Mouse (Mus musculus) gastrocnemius, postnatal 25 days (tissue): ENCODE measurements around the gene Rnf208. TPM values are rescaled to one million over a fixed set of nuclear protein-coding genes. Genes with fewer than 3 reads are reported as not detected.
"Not testable (repeated sequence)": the region's sequence is repeated elsewhere in the genome, so short reads cannot be mapped to it uniquely, and the experiment has no call there.

Experiments
- DNase-seq: peaks from one replicate; pipeline ENCODE4 v3.0.0; 2022
- total RNA-seq, 2 experiments: library from RNA; stranded (reverse); gene quantifications; 1 replicate in 1 of 2; 2 replicates in 1 of 2; pipeline ENCODE4 v1.2.3; 2021

Gene Rnf208
- total RNA-seq, 2 experiments from 2014 or later: 0.56 to 0.75 TPM

DNA sequence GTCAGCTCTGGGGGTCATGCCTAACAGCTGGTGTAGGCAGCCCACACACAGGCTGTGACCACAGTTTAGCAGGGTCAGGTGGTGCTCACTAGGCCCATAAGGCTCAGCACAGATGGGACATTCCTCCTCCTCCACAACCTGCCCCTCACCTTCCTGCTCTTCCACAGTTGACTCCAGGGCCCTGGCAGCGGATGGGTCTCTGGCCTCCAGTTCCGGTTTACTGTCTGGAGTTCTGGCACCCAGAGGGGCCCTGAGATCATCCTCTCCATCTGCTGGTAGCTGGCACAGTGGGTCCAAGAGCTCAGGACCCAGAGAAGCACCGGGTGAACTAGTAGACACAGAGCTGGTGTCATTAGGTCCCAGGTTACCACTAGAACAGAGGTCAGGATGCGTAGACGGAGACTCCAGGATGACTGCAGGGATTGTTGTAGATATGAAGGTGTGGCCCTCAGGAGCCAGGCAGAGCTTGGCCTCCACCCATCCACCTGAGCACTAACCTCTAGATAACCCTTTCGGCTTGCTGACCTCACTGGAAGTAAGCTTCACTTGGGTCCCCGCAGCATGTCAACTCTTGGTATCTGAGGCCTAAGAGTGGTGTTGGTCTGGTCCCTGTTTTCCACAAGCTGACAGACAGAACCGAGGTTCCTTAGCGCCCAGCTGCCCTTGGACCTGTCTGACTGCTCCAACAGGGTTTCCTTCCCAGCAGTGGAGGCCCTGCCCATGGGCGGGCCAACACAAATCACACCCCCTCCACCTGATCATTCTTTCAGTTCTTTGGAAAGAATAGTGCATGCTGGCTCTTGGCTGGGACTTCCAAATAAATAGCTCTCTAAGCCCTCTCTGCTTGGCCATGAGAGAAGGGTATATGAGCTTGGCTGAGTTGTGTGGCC is 4.4 kb downstream of the Rnf208 start, which contains the start of gene AL732309.1:
Gene AL732309.1 (minus strand): TSS at position 681 of the 890 bp plus-strand sequence.
- no peak for DNase-seq

GRCm38 (mm10) chr2:25252331-25252730 is 10.3 kb downstream of the Rnf208 start:
- DNase-seq: no peak

DNA sequence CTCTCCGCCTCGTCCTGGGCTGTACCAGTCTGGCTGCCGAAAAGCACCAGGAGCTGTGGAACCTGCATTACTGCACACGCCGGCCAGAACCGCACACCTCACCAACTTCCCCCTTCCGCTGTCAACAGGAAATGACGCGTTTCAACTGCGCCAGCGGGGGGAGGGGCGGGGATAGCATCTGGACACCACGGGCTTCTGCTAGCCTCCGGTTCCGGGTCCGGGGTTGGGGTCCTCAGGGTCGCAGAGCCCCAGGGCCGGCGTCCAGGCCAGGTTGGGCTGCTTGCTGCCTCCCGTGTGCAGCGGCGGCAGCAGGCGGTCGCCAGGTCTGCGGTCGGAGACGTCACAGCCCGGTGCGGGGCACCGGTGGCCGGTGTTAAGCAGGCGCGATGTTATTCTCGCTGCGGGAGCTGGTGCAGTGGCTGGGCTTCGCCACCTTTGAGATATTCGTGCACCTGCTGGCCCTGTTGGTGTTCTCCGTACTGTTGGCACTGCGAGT is 13.3 kb downstream of the Rnf208 start, which contains the start of gene Tmem203:
Gene Tmem203 (plus strand): TSS at position 156 of the 496 bp plus-strand sequence.
- peak; percentile 78 for DNase-seq

DNA sequence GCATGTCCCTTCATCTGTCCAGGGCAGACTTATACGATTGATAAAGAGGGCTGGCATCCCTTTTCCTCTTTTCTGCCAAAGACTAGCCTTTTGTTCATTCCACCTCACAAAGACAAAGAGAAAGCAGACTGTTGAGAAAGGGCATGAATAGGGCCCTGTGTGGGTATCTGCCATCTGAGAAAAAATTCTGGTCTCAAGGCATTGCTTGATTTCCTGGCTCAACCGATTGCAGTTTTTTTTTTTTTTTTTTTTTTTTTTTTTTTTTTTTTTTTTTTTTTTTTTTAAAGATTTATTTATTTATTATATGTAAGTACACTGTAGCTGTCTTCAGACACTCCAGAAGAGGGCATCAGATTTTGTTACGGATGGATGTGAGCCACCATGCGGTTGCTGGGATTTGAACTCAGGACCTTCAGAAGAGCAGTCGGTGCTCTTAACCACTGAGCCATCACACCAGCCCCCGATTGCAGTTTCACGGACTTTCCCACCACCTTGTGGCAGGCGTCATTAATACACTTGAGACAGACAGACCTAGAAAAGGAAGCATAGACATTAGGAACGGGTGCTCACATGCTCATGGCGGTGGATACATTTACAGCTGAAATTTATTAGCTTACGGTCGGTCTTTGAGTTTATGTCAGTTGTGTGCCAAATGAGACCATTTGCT is 14.5 kb downstream of the Rnf208 start:
- DNase-seq: not testable (repeated sequence)

DNA sequence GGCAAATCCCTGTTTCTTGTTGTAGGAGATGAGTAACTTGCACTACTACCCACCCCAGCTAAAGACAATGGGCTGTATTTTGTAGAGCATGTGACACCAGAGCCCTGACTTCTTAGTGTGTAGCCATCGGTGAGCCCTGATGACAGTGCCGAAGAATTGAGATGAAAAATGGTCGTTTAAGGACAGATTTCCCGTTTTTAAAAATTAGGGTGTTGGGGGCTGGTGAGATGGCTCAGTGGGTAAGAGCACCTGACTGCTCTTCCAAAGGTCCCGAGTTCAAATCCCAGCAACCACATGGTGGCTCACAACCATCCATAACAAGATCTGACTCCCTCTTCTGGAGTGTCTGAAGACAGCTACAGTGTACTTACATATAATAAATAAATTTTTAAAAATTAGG is 15.2 kb downstream of the Rnf208 start:
- not testable (repeated sequence) for DNase-seq

GRCm38 (mm10) chr2:25258887-25259286 is 16.8 kb downstream of the Rnf208 start:
- DNase-seq: no peak

DNA sequence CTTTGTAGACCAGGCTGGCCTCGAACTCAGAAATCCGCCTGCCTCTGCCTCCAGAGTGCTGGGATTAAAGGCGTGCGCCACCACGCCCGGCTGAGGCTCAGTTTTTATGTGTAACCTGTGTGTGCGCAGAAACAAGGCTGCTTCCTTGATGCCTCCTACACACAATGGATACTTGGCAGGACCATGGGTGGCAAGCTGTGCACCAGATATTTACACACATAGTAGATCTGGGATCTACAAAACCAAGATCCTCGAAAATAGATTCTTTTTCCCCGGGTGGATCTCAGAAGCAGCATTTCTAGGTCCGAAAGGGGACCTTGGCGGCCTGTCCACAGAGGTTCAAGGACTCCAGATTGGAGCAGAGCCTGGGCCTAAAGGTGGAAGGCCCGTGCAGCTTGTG is 19.8 kb downstream of the Rnf208 start:
- no peak for DNase-seq

DNA sequence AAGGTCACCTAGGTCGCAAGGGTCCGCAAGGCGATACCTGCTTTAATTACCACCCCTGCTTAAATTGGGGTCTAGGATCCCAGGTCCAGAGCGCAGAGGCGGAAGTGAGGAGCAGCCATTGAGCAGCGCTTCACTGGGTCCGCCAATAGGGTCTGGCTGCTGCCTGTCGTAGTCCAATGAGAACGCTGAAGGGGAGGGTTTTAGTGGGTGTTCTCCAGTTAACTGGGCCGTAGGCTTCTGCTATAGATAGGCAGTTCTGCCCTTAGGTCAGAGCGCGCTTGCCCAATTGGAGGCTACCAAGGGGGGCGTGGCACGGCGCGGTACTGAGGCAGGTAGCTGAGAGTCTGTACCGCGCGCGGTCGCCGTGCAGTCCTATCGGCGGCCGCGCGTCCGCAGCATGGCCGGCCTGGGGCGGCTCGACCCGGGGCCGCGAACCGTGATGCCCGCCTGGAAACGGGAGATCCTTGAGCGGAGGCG is 20.3 kb downstream of the Rnf208 start, which contains the start of gene Tprn:
Gene Tprn (plus strand): TSS at position 328 of the 477 bp plus-strand sequence.
- DNase-seq: peak; percentile 95

DNA sequence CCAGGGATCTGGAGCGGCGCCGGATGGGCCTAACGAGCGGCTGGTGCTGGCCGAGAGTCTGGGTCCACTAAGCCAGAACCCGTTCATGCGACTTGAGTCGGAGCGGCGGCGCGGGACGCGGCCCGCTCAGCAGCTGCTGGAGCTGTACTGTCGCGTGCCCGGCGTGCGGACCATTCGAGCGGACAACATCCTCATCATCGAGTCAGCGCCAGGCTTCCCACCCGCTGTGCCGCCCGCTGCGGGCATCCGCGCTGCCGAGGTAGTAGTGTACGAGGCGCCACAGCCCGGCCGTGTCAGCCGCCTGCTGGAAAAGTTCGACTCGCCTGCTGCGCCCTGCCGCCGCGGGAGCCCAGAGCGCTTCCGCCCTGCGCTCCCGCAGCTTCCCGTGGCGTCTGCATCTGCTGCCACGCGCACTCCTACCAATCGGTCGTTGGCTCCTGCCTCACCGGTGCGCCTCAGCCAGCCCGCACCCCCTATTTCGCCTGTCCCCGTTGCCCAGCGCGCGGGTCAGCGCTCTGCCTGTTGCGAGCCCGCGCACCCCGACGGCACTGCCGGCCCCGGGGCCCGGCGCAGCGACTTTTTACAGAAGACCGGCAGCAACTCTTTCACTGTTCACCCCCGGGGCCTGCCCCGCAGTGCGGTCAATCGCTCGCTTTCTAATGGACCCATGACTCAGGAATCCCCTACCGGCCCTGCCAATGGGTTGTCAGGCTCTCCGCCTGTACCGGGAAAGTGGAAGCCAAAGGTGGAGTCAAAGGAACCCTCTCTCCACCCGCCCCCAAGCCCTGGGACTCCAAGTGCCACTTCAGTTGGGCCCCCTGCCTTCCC is 21.0 kb downstream of the Rnf208 start:
- peak; percentile 22 for DNase-seq

GRCm38 (mm10) chr2:25263623-25264285 is 21.7 kb downstream of the Rnf208 start:
- no peak for DNase-seq

DNA sequence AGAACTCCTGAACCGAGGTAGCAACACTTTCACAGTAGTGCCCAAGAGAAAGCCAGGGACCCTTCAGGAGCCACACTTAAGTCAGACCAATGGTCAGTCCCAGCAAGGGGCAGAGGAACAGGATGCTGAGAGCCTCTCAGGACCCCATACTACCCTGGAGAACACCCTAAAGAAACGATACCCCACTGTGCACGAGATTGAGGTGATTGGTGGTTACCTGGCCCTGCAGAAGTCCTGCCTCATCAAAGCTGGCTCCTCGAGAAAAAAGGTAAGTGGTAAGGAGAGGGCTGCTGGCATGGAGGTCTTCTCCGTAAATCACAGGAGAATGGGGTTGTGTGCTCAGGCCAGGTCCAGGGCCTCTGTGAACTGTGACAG is 22.2 kb downstream of the Rnf208 start:
- DNase-seq: no peak

GRCm38 (mm10) chr2:25264851-25265250 is 22.8 kb downstream of the Rnf208 start:
- DNase-seq: no peak

- peak; percentile 16 for DNase-seq
These were observed 24.0 kb downstream of the Rnf208 start for GRCm38 (mm10) chr2:25265897-25266656.

- peak; percentile 40 for DNase-seq
These were observed 24.7 kb downstream of the Rnf208 start for GRCm38 (mm10) chr2:25266720-25267119.

DNA sequence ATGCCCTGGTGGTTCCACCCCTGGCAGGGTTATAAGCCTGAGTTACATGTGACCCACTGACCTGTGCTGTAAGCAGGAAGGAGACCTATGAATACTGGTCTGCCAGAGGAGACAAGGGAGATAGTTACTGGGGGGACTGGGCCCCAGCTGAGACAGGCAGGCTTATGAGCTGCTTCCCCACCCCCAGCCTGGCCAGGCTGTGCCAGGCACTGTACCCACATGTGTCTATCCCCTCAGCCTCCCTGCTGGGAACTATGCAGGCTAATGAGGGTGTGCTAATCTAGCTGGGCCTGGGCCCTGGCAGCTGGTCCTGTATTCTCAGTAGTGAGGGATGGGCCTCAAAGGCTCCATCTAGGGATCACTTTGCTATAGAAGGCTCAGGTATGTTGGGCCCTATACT is 25.2 kb downstream of the Rnf208 start:
- DNase-seq: no peak

- DNase-seq: no peak
These were observed 25.8 kb downstream of the Rnf208 start for GRCm38 (mm10) chr2:25267746-25268309.

DNA sequence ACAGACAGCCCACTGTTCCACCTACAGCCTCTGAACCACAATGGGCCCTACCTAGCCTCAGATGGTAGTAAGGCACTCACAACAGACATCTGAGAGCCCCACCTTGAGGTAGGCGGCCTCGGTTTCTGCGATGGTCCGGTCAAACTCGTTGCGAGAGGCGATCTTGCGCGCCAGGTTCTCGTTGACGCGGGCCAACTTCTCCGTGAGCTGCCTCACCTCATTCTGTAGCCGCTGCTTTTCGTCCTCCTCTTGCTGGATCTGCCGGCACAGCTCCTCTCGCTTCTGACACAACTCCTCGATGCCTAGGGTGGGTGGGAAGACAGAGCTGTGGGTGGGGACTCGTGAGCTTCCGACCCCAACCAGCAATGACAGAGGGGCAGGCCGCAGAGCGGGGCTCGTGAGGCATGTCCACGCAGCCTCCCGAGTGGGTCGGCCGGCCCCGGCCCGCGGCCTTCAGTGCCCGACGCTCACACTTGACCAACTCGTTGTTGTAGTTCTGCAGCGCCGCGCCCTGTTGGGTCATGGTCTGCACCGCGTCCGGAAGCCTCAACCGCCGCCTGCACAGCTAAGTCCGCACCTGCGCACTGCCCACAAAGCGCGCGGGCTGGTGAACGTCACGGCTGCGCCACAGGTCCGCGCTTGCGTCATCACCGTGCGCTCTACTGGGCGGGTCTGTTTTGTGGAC is 29.9 kb downstream of the Rnf208 start, which contains the start of the genes Ssna1 and Anapc2:
Gene Ssna1 (minus strand): TSS at position 612 of the 685 bp plus-strand sequence.
Gene Anapc2 (plus strand): TSS at position 652 of the 685 bp plus-strand sequence.
- DNase-seq: peak; percentile 95

- DNase-seq: no peak
These were observed 30.5 kb downstream of the Rnf208 start for GRCm38 (mm10) chr2:25272515-25272914.

GRCm38 (mm10) chr2:25273010-25273409 is 31.0 kb downstream of the Rnf208 start:
- no peak for DNase-seq
